Mouse (Mus musculus): ENCODE data around the gene Msln. TPM values are rescaled to one million over a fixed set of nuclear protein-coding genes. Genes with fewer than 3 reads are reported as not detected.
"Not testable (repeated sequence)": the region's sequence is repeated elsewhere in the genome, so short reads cannot be mapped to it uniquely, and the experiment has no call there.

Gene Msln
- polyA plus RNA-seq, 1 experiment: 29.7 TPM

DNA sequence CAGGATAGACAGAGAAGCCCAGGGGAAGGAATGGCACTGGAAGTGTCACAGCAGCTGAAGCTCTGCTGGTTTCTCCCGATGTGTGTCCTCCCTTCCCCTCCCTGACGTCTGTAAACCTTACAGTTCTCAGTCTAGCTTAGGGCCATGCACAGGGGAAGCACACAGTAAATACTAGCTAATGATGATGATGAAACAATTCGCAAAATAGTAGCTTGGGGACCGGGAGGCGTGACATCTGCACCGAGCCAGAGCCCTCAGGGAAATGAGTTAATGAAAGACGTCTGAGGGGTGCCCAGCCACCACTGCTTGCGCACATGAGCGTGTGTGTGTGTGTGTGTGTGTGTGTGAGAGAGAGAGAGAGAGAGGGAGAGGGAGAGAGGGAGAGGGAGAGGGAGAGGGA lies 15.2 kb upstream of the Msln start:
- no peak for DNase-seq (ENCODE audit: low spot score)

GRCm38 (mm10) chr17:25765886-25766285 lies 11.7 kb upstream of the Msln start:
- no peak for DNase-seq (ENCODE audit: low spot score)

GRCm38 (mm10) chr17:25762591-25762990 lies 8.4 kb upstream of the Msln start:
- no peak for DNase-seq (ENCODE audit: low spot score)

GRCm38 (mm10) chr17:25761561-25761970 lies 7.4 kb upstream of the Msln start:
- no peak for DNase-seq (ENCODE audit: low spot score)

DNA sequence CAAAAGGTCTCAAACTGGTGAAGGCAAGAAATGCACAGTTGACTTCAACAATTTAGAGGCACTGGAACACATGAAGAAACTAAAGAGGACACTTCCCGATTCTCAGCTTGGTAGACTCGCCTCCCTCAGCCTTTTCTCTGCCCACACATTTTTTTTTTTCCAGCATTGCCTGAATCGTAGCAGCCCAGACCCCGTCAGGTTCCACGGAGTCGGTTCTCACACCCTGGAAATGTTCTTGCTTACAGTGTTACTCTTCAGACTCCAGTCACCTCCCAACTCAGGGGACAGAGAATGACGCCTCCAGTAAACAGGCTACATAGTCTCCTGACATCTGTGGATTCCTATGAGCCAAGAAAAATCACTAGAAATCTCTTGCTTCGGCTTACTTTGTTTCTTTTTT lies 6.0 kb upstream of the Msln start:
- no peak for DNase-seq (ENCODE audit: low spot score)

- DNase-seq (ENCODE audit: low spot score): no peak
Measured at GRCm38 (mm10) chr17:25757691-25758090, 3.5 kb upstream of the Msln start.

DNA sequence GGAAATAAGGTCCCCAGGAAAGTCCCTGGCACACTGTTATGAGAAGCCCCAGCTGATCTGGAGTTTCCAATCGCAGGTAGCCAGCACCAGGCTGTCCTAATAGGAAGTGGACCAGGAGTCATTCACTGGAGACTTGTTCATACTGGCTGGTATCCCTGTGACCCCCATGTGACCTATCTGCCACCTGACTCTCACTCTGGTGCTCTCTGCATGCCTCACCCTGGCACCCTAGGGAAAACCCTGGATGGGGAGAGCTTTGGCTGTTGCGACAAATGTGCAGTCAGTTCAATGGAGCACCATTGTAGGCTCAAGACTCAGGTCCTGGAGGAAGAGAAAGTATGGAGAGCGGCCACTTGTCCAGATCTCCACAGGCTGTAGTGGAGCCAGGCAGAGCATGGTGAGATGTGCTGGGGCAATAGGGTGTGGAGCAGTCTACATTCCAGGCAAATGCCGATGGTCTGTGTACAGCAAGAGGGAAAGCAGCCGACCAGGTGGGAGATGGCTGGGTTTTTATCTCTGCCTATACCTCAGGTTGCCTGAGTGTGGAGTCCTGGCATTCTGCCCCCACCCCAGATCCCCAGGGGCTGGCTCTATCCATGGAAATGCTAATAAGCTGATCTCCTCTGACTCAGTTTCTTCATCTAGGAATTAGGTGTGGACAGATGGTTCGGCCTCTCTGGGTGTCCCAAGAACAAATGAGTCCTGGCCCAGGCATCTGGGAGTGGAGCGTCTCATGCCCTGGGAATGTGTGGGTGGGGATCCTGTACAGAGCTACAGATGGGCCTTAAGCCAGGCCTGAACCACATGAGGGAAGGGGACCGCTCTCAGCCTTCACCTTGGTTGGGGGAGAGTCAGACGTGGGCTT lies 2.4 kb upstream of the Msln start:
- DNase-seq (ENCODE audit: low spot score): no peak

GRCm38 (mm10) chr17:25755627-25756377 lies 1.6 kb upstream of the Msln start:
- DNase-seq (ENCODE audit: low spot score): no peak

GRCm38 (mm10) chr17:25755086-25755485 lies 908 bp upstream of the Msln start:
- DNase-seq (ENCODE audit: low spot score): no peak

DNA sequence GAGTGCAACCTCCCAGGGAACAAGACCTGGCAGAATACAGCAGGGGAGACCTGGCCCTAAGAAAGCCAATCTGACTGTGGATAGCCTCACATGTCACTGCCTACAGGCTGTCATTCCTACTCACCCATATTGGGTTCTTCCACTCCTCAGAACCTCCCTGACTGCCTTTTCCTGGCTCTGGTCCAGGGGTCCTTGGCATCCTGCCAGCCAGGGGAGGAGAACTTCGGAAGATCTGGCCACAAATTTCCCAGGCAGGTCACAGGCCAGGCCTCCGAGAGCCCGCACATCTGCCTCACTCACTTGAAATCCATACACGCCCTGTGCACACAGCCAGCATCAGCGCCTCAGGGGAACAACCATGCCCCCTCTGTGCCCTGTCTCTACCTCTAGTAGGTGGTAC lies 2.7 kb downstream of the Msln start:
- no peak for DNase-seq (ENCODE audit: low spot score)

DNA sequence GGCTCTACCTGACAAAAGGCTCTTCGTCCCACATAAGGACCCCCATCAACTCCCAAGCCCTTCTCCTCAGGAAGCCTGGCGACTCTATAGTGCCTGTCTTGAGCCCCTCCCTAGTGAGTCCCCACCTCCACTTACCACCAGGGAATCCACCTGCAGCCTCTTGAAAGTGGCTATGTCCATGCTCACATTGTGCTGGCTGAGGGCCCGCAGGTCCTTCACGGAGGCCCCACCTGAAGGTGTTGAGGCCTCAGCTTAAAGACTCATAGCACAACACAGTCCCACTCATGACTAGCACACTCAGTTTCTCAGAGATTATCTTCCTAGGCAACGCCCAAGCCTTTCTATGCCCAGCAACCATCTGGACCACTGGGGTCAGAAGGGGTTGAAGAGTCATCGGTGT lies 4.9 kb downstream of the Msln start:
- DNase-seq (ENCODE audit: low spot score): no peak

GRCm38 (mm10) chr17:25748238-25748637 lies 5.9 kb downstream of the Msln start:
- DNase-seq (ENCODE audit: low spot score): no peak

GRCm38 (mm10) chr17:25744311-25744710 lies 9.9 kb downstream of the Msln start:
- DNase-seq (ENCODE audit: low spot score): no peak

DNA sequence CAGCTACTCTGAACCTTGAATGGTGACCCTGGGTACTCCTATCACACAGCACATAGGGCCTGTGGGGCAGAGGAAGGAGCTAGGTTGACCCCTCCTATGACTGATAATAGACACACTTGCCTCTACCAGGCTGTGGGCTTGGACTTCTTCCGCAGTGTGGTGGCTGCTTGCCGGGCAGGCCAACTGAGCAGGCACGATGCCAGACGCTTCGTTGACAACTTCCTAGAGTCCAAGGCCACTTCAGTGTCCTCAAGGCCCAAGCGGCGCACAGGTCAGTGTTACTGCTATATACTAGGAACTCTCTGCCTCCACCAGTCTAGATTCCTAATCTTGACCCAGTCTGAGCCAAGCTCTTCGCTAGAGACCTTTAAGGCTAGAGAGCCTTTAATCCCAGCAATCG lies 10.3 kb downstream of the Msln start:
- no peak for DNase-seq (ENCODE audit: low spot score)

GRCm38 (mm10) chr17:25741471-25741870 lies 12.7 kb downstream of the Msln start:
- DNase-seq (ENCODE audit: low spot score): not testable (repeated sequence)

GRCm38 (mm10) chr17:25738861-25739260 lies 15.3 kb downstream of the Msln start:
- DNase-seq (ENCODE audit: low spot score): no peak

DNA sequence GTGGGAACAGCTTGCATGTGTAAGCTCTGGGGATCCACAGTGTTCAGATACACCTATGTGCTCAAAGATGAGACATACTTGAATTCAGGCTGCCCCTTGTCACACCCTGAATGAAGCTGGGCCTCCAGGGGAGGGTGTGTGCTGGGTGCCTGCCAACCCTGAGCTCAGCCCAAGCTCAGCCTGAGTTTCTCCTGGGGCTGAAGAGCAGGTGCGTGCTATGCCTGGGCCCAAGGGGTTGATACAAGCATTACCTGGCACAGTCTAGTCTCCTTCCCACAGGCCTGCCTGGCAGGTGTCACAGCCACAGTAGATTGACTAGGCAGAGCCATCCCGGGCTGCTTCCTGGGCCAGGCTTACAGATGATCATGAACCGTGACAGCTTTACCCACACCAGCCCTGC lies 18.4 kb downstream of the Msln start, which contains the start of gene Mslnl:
TSS of gene Mslnl (plus strand) at position 298 of the 400 bp plus-strand sequence.
- no peak for DNase-seq (ENCODE audit: low spot score)

GRCm38 (mm10) chr17:25735246-25735645 lies 18.9 kb downstream of the Msln start:
- DNase-seq (ENCODE audit: low spot score): no peak

- DNase-seq (ENCODE audit: low spot score): peak; percentile 63
Measured at GRCm38 (mm10) chr17:25732082-25732481, 22.1 kb downstream of the Msln start.

DNA sequence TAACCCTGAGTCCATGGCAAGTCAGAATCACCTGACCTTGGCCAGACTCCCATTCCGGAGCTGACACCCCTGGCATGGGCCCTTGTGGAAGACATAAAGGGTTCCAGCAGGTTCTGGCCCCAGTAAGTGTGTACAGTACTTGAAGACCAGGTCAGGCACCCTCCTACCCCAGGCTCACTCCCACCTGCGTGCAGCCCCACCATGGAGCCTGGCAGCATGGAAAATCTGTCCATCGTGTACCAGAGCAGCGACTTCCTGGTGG lies 26.2 kb downstream of the Msln start:
- DNase-seq (ENCODE audit: low spot score): no peak

DNA sequence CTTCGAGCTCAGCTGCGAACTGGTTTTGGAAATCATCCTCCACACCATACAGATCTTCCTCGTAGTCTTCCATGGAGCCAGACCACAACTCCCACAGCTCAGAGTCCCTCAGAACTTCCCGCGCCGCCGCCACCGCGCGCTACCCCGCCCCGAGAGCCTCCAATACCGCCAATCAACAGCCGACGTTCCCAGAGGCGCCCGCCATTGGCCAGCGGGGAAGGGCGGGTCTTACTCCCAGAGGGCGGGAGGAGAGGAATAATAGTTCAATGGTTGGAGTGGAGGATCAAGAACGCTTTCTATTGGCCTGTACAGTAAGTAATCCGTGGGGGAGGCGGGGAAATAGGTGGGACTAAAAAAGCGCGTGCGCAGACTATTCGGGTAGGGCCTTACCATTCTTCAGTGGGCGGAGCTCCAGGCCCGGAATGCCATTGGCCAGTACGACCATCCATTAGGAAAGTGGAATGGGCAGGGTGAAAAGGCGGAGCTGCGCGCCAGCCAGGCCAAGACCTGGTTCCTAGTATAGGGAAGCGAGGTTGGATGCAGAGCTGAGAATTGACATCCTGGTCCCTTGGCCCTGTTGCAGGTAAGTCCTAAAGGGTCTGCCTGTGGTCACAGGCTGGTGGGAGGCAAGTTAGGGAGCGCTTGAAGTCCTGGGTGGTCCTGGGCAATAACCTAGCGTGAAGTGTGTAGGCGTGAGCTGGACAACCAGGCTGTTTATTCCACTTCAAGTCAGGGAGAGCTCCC lies 26.7 kb downstream of the Msln start, which contains the start of the genes Chtf18 and Rpusd1:
TSS of gene Chtf18 (minus strand) at position 155 of the 744 bp plus-strand sequence.
TSS of gene Rpusd1 (plus strand) at position 406 of the 744 bp plus-strand sequence.
- DNase-seq (ENCODE audit: low spot score): peak; percentile 91

DNA sequence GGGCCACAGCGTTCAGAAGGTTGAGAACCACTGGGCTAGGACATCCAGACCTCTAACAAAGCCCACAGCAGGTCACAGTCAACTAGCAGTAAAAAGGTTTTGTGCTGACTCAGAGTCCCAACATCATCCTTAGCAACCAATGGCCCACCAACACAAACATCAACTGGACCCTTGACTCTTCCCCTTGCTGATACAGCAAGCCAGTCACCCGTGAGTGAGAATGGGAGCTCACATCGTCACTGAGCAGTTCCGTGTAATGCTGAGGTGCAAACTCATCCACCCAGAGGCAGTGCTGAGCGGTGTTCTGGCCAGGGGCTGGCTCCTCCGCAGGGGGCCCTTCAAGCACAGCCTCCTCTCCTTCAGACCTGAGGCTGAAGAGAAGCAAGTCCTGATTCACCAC lies 28.9 kb downstream of the Msln start:
- DNase-seq (ENCODE audit: low spot score): no peak
